Mouse (Mus musculus): ENCODE results near the gene Slc35e2. TPM values are rescaled to one million over a fixed set of nuclear protein-coding genes. Genes with fewer than 3 reads are reported as not detected.

The Slc35e2 gene
- 32.1 TPM for total RNA-seq (2023)

GRCm38 (mm10) chr4:155601091-155601996, at the start of gene Slc35e2:
Gene Slc35e2 (plus strand): TSS chr4:155601416.

GRCm38 (mm10) chr4:155561661-155562442, 39.4 kb upstream of the Slc35e2 start, which contains the start of gene Nadk:
Gene Nadk (plus strand): TSS chr4:155562378.

DNA sequence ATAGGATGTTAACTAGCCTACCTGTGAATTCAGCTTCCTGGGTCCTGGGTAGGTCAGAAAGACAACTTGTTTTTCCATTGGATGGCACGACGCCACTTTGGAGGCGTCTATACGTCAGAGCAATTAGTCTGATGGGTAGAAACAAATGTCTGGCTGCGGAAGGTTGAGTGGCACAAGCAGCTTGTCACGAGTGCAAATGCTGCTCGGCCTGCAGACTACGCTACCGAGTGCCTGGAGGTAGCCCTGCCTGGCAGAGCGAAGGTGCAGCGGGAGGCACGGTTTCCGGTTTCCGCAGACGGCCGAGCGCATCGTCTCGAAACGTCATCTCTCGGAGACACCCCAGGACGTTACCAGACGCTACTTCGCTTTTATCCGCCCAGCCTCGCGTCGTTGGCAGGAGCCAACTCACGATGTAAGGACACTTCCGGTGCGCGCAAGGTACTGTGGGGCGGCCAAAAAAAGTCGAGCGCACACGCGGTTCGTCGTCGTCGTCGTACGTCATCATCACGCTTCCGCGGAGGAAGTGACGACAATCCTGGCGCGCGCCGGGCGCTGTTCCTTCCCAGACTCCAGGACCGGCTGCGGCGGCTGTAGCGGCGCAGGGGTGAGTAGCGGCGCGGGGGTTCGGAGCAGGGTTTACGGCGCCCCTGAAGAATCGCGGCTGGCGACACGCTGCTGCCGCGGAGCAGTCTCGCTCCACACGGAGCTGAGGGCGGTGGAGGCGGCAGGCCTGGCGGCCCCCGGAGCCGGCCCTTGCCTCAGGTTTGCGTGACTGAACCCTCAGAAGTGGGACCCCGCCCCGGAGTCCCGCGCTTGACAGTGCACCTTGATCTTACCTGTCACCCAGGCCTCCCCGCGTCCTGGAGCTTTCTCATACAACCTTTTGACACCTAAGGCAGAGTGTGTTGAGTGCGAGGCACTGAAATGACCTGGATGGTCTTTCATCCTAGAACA, 23.4 kb downstream of the Slc35e2 start, which contains the start of gene Cdk11b:
Cdk11b (plus strand) TSS at position 517 of the 954 bp plus-strand sequence.

DNA sequence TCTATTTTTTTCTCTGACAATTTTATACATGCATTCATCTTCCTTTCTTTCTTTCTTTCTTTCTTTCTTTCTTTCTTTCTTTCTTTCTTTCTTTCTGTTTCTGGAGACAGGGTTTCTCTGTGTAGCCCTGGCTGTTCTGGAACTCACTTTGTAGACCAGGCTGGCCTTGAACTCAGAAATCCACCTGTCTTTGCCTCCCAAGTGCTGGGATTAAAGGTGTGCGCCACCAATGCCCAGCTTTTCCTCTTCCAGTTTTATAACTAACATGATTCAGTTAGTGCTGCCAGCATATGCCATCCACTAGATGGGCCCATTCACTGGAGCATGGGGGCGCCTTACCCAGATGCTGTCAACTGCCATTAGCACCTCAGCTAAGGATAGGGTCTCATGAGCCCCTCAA, 44.1 kb downstream of the Slc35e2 start, which contains the start of gene Gm10563:
Gm10563 (minus strand) TSS at position 101 of the 400 bp plus-strand sequence.

DNA sequence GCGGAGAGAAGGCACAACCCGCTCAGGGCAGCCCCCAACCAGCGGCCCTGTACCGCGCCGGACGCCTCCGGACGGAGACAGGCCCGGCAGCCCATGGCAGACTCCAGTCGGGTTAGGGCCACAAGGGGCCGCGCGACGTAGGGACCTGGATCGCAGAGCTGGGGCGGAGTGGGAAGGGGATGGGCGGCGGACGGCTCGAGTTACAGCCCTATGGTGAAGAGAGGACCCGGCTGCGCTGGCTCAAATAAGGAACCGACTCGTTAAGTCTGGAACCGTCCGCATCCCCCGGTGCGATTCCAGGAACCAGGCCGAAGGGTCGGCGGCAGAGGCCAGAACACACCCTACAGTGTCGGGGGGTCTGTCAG, 51.9 kb downstream of the Slc35e2 start, which contains the start of gene Mmp23:
Mmp23 (minus strand) TSS at position 299 of the 365 bp plus-strand sequence.

DNA sequence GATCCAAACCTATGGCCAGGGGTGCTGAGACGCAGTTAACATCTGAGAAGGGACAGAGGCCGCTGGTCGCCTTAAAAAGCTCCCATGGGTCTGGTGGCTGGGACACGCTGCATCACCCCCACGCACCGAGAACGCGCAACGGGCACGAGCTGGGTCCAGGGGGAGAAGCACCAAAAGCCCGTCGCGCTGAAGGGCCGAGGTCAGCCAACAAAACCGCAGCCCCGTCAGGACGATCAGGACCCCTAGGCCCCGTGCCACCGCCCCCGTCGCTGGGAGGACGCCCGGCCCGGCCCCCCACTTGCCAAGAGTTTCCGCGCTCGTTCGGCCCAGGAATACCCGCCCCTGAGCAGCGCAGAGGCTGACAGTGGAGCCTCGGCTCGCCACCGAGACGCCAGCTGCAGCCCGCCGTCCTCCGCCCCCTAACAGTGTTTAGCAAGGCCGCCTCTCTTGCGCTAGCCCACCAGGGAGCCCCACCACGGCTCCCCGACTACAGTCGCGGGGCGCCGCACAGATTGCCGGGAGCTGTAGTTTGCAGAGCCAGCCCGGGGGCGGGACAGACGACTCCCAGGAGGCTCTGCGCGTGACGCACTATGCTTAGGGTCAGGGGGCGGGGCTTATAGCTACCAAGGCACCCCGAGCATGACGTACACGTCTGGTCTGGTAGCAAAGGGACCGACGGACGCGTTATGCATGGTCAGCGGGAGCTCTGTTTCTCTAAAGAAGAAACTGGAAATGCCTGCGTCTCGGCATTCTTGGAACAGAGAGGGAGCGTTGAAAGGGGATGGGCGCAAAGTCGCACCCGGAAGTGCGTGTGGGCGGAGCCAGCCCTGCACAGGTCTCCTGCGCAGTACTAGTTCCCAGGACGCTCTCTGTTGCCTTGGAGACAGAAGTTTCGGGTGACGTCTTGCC, 67.7 kb downstream of the Slc35e2 start, which contains the start of gene Mib2:
Mib2 (minus strand) TSS at position 510 of the 909 bp plus-strand sequence.

Other genes starting within 250 kb of the Slc35e2 start
- 36.0 TPM for gene Prkcz, start 240.1 kb upstream of the Slc35e2 start, total RNA-seq (2023)
- not detected for gene Gabrd, start 203.3 kb upstream of the Slc35e2 start, total RNA-seq (2023)
- 1.3 TPM for gene Cfap74, start 192.2 kb upstream of the Slc35e2 start, total RNA-seq (2023)
- not detected for gene Tmem52, start 132.3 kb upstream of the Slc35e2 start, total RNA-seq (2023)
- 238 TPM for gene Gnb1, start 110.1 kb upstream of the Slc35e2 start, total RNA-seq (2023)
- gene Nadk, start 39.0 kb upstream of the Slc35e2 start, total RNA-seq (2023): 49.7 TPM
- gene Cdk11b, start 23.4 kb downstream of the Slc35e2 start, total RNA-seq (2023): 173 TPM
- not detected for gene Gm10563, start 44.0 kb downstream of the Slc35e2 start, total RNA-seq (2023)
- not detected for gene Mmp23, start 52.0 kb downstream of the Slc35e2 start, total RNA-seq (2023)
- gene Mib2, start 67.8 kb downstream of the Slc35e2 start, total RNA-seq (2023): 43.4 TPM
- gene Fndc10, start 92.9 kb downstream of the Slc35e2 start, total RNA-seq (2023): 6.3 TPM
- 66.8 TPM for gene Ssu72, start 103.4 kb downstream of the Slc35e2 start, total RNA-seq (2023)
- 0.46 TPM for gene Tmem240, start 133.4 kb downstream of the Slc35e2 start, total RNA-seq (2023)
- 54.1 TPM for gene Atad3a, start 159.7 kb downstream of the Slc35e2 start, total RNA-seq (2023)
- not detected for gene Vwa1, start 173.3 kb downstream of the Slc35e2 start, total RNA-seq (2023)
- not detected for gene Tmem88b, start 184.5 kb downstream of the Slc35e2 start, total RNA-seq (2023)
- gene Ankrd65, start 189.0 kb downstream of the Slc35e2 start, total RNA-seq (2023): not detected
- 42.1 TPM for gene Mrpl20, start 201.5 kb downstream of the Slc35e2 start, total RNA-seq (2023)
- 224 TPM for gene Ccnl2, start 211.1 kb downstream of the Slc35e2 start, total RNA-seq (2023)
- gene Aurkaip1, start 229.9 kb downstream of the Slc35e2 start, total RNA-seq (2023): 77.3 TPM
- 2.2 TPM for gene Mxra8, start 238.3 kb downstream of the Slc35e2 start, total RNA-seq (2023)
- 65.7 TPM for gene Dvl1, start 246.0 kb downstream of the Slc35e2 start, total RNA-seq (2023)